Mouse (Mus musculus) MEL-GATA-1-ER (cell line): Measurements from ENCODE around the gene Emcn.

ENCODE experiments used
- DNase-seq: peaks from one replicate; pipeline ENCODE4 v3.0.0-alpha.2; 2012; ENCODE audit warnings: low read depth; ENCODE audit errors: extremely low read depth

Gene Emcn

DNA sequence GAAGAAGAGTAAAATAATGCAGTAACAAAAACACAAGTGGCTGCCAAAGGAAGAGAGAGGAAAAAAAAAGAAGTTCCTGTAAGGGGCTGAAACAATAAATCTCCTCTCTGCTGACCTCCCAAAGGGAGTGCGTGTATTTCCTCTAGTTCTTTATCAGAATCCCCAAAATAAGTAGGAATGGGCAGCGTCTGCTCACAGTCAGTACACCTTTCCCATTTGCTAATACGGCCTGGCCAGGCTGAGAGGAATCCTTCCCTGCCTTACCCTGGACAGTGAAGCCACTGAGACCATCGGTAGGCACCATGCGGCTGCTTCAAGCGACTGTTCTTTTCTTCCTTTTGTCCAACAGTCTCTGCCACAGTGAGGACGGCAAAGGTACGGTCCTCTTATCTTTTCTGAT, at the start of gene Emcn:
Gene Emcn, plus strand, starts transcription at position 130 of the 400 bp plus-strand sequence.
- DNase-seq = no peak

DNA sequence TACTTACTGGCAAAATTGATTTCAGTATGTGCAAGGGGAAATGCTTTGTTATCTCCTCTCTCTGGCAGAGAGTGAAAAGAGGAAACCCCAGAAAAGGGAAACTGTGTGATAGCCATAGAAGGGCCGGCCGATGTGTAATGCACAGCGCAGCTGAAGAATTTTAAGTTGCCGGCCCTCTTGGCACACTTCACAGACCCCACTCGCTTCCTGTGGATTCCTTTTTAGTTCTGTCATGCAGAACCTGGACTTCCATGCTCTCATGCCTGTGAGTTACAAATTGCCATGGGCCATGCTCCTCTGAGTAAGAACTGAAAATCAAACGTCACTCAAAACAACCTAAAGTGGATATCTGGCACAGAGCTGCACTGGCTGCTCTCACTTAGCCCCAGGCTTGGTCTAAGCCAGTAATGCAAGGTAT, 47.7 kb upstream of the Emcn start:
- peak; percentile 75 for DNase-seq

DNA sequence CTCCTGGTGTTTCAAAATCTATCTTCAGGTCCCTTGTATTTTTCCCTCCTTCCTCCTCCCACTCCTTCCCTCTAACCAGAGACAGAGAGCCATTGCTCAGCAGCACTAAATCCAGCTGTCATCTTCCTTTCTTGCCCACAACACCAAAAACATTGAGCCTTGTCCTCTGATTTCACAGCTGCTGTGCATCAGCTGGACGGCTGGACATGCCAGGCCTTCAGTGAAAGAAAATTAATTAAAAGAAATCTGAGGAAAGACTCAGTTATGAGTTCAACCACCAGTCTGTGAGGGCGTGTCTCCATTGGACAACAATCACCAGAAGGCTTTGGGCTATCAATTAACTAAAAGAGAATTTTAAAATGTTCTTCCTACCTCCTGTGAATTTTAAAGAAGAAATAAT, 42.6 kb upstream of the Emcn start:
- no peak for DNase-seq

DNA sequence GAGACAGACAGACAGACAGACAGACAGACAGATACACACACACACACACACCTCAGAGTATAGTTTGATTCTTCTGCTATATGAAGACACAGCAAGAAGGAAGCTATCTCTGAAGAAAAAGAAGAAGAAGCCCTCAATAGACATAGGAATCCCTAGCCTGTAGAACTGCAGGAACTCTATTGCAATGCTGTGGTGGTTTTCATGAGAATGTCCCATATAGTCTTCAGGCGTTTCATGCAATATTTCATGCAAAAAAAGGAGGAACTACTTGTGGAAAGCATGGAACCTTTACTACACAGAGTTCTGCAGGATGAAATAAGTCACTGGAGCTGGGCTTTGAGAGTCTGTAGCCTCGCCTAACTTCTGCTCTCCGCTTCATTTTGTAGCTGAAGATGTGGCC, 40.7 kb upstream of the Emcn start:
- DNase-seq = no peak

DNA sequence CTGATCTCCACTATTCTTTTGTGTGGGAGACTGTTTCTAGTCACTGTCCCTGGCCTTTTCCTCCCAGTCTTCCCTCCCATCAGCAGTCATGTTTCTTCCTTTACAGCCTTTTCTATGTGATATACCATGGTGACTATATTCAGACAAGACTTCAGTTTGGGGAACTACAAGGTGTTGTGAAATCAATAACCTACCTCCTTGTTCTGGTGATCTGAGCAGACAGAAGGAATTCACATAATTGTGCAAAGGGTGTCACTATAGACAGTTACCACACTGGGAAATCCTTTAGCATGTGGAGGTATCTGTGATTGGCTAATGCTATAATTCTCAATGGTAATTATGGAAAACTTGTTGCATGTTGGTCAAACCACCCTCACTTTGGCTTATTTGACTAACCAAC, 39.7 kb upstream of the Emcn start:
- no peak for DNase-seq

DNA sequence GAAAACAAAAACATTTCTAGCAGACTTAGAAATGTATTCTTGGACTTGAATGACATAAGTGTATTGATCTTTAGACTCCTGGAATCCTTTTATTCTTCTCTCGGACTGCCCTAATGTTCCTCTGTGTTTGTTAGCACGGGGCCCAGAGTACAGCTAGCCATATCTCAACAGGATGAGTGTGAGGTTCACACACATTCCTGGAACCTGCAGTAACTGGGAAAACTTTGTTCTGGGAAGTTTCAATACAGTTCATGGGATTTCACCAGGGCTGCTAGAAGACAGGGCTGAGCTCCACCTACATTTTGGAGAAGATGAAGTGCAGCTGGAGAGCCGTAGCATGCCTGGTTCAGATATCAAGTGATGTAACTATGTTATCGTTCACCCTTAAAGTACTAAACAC, 38.1 kb upstream of the Emcn start:
- DNase-seq = no peak

DNA sequence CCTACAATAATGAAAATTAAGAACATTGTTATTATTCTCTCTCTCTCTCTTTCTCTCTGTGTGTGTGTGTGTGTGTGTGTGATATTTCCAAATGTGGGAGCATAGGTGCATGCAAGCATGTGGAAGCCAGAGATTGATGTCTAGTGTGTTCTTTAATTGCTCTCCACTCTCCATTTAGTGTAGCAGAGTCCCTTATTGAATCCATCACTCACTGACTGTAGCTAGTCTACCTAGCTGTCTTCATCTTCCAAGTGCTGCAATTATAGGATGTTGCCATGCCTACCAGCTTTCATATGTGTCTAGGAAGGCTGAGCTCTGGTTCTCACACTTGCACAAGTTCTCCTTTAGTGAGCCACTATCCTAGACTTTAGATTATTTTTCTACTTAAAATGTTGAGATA, 30.9 kb upstream of the Emcn start:
- DNase-seq = no peak

DNA sequence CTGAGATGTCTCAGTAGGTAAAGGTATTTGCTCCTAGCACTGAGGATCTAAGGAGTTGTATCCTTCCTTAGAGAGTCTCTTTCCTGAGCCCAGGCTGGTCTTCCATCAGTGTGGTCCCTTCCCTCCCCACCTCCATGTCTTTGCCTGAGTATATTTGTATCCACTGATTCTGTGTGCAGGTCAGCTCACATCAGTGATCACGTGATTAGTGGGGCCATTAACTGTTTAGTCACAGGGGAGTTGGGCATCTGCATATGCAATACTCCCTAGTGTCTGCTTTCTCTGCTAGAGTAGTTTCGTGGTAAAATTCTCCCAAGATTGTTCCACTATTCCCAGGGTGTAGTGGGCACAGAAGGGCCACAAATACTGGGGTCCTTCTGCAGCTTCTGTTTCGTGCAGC, 28.3 kb upstream of the Emcn start:
- DNase-seq = no peak

DNA sequence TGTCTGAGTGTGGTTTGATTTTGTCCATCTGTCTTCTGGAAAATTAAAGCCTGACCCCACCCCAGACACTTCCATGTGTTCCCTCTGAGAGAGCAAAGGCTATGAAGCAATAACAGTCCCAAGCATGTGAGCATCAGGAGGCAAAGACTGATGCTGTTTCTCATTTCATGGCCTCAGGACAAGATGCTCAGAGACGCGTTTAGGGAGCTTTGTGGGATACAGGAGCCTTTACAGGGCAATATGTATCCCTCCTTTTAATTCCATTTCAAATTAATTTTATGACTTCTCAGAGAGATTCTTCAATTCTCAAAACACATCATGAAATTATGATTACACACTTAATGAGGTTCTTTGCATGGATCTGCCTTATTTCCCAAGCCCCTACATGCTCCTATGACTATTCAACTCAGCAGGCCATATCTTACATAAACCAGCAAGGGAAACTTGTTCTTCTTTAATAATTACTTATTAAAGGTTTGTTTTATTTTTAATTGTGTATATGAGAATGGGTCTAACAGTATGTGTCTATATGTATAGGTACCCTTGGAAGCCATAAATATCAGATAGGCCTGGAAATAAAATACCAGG, 27.0 kb upstream of the Emcn start:
- no peak for DNase-seq

DNA sequence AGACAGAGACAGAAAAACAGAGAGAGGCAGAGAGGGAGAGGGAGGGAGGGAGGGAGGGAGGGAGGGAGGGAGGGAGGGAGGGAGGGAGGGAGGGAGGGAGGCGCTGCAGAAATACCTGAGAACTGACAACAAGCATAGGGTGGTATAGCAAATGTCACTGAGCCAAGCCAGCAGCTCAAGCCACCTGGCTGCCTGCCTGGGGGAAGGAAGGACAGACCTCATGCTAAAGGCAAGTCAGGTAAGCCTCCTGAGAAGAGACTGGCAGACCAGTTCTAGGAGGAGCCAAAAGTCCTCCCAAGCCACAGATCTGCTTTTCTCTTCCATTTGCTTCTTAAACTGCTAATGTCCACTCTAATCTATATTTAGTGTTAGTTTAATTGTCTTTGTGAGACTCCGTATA, 22.5 kb upstream of the Emcn start:
- no peak for DNase-seq

DNA sequence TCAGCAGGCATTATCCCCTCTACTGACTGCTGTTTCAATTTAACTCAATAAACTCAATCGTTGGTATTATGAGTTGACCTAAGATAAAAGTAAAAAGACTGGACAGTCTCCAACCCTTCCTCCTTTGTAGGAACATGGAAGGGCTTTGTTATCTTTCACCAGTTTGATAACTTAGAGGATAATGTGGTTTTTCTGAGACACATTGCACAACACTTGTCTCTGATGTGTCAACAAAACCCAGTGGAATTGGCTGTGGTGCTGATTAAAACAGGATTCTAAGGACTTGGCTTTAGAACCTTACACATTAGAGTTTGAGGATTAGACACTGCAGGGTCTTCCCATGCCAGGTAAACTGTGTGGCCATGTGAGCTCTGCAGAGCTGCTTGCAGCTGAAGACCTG, 20.9 kb upstream of the Emcn start:
- DNase-seq = no peak

DNA sequence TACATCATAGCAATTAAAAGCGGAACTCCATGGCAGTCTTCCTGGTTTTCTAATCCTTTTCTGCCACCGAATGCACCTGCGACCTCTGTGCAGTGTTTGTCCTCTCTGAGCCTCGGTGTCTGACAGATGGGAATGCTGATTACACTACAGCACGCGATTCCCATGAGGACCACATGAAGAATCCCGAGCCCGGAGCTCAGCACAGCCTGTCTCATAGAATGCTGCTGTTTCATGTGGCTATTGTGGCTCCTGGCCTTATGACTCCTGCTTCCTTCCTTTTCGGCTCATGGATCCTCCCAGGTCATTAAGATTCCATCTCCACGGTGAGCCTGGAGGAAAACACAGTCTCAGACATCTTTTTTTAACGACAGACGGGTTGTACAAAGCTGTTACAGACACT, 18.6 kb upstream of the Emcn start:
- DNase-seq = no peak

DNA sequence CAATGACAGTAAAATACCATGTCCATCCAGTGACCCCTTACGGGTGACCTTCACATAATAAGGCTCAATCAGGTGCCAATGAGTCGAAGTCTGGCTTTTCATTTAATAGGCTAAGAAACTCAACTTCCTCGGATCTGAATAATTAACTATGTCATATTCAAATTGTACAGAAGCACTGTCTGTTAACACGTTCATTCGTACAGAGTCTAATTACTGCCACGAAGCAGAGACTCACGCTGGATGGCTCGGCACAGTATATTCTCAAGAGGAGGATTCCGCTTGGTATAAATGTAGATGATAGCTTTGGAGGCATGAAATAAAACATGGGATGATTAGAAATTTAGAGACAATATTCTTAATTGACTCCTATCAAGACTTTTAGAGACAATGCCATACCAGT, 11.0 kb upstream of the Emcn start:
- no peak for DNase-seq

DNA sequence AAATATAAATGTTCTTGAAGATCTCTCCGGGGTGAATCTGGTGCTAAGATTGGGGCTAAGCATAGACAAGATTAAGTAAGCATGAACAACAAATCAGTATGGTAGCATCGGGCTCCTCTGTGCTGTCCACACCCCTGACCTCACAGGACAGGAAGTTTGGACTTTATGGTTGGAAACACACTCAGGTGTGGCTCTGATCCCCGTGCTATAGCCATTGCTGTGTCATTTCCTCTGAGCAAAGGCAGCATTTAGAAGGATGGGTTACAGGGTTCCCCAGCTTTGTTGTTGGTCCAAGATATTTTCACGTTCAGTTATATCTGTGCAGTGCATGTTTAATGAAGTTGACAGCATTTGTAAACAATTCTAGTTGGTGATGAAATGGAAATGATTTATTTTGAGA, 9.9 kb upstream of the Emcn start:
- DNase-seq = no peak

DNA sequence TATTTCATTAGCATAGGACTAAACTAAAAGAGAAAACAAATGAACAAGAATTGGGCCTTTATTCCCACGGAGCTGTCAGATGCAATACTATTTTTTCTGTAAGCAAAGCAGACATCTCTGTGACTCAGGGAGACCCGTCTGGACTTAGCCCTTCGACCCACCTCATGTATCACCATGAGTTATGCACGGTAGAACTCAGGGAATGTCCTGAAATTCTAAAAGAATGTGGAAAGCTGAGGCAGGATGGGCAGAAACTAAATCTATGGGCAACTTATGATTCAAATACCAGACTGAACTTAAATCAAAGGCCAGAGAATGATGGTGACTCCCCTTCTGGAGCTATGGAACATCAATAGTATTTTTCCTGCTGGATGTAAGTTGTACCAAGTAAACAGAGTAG, 8.3 kb upstream of the Emcn start:
- no peak for DNase-seq

DNA sequence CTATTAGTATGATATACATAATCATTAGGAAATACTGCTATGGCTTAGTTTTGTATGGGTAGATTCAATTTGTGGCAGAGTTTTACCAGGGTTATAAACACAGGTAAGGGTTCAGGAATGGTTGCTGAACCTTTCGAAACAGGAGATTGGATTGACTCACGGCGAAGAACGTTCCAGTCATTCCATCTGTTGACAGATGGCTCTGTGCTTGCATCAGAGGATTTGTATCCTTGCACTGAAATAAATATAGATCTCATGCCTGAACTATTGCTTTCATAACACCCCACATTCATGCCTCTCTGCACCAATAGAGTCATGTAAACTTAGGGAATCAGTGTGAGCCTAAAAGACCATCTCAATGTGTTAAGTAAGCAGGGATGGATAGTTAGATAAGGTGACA, 4.9 kb upstream of the Emcn start:
- DNase-seq = no peak

DNA sequence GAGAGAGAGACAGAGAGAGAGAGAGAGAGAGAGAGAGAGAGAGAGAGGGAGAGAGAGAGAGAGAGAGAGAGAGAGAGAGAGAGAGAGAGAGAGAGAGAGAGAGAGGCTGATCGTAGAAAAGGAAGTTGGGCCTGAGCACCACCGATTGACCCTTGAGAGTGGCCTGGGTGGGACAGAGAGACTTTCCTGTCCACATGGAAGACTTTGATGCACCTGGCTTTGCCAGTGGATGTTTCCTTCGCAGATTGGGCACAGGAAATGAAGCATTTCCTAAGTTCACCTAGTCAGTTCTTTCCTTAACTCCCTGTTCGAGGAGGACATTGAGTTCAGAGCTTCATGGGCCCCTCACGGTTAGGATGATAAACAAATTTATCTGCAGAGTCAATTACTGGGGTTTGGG, 2.6 kb downstream of the Emcn start:
- DNase-seq = no peak

DNA sequence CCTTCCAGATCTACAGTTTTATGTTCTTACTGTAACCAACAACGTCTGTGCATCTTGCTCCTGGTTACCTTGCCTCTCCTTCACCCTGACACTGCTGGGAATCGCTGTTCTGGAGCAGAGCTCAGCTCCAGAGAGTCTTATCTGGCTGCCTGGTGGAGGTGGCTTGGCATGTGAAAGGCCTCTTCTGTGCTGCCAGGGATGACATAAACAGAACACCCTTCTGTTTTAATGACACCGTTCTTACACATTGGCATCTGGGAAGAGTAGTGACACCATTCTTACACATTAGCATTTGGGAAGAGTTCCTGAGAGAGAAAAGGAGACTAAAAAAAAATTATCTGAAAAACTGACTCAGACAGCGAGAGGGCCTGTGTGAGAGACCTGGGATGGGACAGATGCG, 11.0 kb downstream of the Emcn start:
- no peak for DNase-seq

DNA sequence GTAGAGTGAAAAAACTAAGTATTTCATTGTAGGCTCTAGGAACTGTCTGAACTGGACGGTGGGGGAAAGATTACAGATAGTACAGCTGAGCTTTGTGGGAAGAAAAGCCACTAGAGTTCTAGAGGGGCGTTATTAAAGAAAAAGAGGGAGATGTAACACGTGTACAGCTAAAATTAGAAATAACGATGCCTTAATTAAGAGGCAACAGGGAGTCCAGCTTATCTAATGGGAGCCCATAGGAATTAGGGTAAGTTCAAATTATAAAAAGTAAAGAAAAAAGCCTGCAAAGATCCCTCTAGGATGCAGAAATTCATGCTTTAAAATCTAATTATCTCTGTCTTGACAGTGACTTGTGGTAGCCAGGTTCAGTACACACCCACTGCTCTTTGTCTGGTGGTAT, 15.8 kb downstream of the Emcn start:
- no peak for DNase-seq

DNA sequence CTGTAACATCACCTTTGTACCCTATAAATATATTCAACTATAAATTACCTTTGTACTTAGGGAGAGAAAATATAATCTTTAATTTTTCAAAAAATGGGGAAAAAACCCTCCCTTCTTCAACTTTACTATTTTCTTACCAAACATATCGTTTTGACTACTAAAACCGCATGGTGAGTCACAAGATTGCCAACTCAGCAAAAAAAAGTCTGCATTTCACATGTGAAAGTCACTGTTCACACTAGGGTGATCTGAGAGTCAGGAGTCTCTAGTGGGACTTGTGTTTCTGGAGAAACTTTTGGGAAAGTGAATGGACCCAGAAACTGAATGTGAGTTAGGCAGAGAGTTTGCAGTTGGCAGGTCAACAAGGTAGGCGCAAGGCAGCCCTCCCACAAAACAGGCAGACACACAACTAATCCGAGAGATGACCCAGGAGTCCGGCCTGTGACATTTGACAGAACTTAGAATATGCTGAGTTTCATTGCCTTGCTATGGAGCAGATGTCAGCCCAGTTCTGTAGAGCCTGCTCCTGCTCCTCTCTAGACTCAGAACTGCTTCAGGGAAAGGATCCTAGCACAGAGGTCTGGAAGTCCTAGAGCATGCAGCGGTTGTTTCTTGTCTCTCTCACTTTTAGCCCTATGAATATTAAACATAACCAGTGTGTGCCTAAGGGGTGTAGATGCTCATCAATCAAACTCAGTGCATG, 26.4 kb downstream of the Emcn start:
- no peak for DNase-seq

DNA sequence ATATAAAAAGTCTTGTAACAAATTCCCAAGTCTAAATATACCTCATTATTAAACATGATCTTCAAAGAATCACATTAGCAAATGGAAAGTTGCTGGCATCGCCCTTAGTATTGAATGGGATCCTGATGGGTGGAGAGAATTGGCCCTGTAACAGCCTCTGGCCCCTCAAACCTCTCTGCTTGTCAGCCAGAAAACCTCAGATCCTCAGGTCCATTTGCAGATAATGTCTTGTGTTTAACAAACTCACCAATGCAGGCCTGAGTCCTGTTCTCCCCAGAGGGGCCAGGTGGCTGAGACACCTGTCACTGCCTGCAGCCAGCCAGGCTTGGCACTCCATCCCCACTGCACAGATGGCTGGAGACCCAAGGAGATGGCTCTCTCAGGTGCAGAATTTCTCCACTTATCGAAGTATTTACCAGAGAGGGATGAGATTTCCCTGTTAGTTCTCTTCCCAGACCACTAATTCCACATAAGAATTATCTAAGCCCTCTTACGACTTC, 27.0 kb downstream of the Emcn start:
- DNase-seq = no peak

DNA sequence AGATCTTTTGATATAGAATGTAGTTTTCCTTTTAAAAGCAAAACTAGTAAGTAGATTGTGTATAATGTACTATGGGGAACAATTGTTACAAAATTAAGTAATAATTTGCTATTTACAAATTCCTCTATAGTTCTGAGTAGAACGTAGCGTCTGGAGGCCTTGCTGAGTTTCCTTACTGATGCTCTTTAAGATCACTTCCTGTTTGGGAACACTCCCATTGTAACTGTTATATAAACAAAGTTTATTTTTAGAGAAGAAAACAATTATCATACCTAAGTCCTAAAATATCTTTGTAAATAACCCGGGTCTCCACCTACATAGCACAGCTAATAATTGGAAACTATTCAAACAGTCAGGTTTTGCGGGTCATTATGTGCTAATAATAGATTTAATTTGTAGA, 32.0 kb downstream of the Emcn start:
- DNase-seq = no peak

DNA sequence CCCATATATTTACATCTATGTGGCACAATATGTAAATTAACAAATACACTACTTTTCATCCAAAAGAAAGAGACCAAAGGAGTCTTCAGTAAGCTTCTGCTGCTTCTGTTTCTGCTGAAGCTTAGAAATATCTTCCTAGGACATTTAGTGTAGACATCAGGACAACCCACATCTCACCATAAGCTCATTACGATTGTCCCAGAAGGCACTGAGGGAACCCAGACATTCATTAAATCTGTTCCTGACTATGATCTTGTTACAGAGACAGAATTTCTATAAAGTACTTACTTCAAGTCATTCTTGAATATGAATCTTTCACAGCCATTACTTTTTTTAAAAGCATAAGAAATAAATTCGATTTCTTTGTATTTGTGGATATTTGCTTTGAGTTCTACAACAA, 41.4 kb downstream of the Emcn start:
- DNase-seq = no peak
